Mouse (Mus musculus) heart, embryonic 16.5 days (tissue): ENCODE measurements around the gene Pde6d. TPM values are rescaled to one million over a fixed set of nuclear protein-coding genes. Genes with fewer than 3 reads are reported as not detected.

Source experiments
- ATAC-seq: fragments of 200-750 bp; cut with Nextera tagmentation; replicated peaks from 2 replicates; pipeline ENCODE4 v1.8.0; 2017; ENCODE audit warnings: moderate number of reproducible peaks; ENCODE audit not compliant: insufficient read depth, low FRiP score; ENCODE audit errors: extremely low read depth
- H3K27ac ChIP-seq: fragments of 300-500 bp; sonication (generic); 2 replicates; pipeline ENCODE4 v1.5.1; 2014; ENCODE audit warnings: mild to moderate bottlenecking, low read length, control low read depth, moderate library complexity
- H3K27me3 ChIP-seq: fragments of 300-500 bp; sonication (generic); 2 replicates; pipeline ENCODE4 v1.6.1; 2014; ENCODE audit warnings: low read length, mixed read lengths; ENCODE audit not compliant: control insufficient read depth, insufficient read depth
- H3K36me3 ChIP-seq: fragments of 300-500 bp; sonication (generic); 2 replicates; pipeline ENCODE4 v1.6.1; 2014; ENCODE audit not compliant: control insufficient read depth, insufficient read depth
- H3K4me1 ChIP-seq: fragments of 300-500 bp; sonication (generic); 2 replicates; pipeline ENCODE4 v1.6.1; 2014; ENCODE audit warnings: low read length, mixed read lengths; ENCODE audit not compliant: control insufficient read depth, insufficient read depth
- H3K4me2 ChIP-seq: fragments of 300-500 bp; sonication (generic); 2 replicates; pipeline ENCODE4 v1.6.1; 2014; ENCODE audit warnings: low read depth, mild to moderate bottlenecking, control low read depth, low read length
- H3K4me3 ChIP-seq: fragments of 300-500 bp; sonication (generic); 2 replicates; pipeline ENCODE4 v1.5.1; 2014; ENCODE audit warnings: mild to moderate bottlenecking, control low read depth, low read length
- H3K9ac ChIP-seq: fragments of 300-500 bp; sonication (generic); 2 replicates; pipeline ENCODE4 v1.6.1; 2014; ENCODE audit warnings: low read length, control low read depth
- H3K9me3 ChIP-seq: fragments of 300-500 bp; sonication (generic); replicated peaks from 2 replicates; pipeline ENCODE4 v1.6.1; 2016; ENCODE audit warnings: low read length; ENCODE audit not compliant: control insufficient read depth
- WGBS: fragments of 180-500 bp; shearing (Covaris S2); extraction: QIAGEN DNeasy Blood & Tissue Kit; methylation state at CpG from one replicate; pipeline ENCODE4 v1.1.7; 2014; 5-methylcytosine and 5-hydroxymethylcytosine counted together
- polyA plus RNA-seq: library from polyadenylated mRNA; unstranded; fragments of >200 nt; fragmentation: Nextera tagmentation; extraction: Ambion mirVana; gene quantifications from 2 replicates; pipeline ENCODE4 v1.2.1, GENCODE M21; 2015

Gene Pde6d
- polyA plus RNA-seq, 1 experiment from 2014 or later: 60.5 TPM

DNA sequence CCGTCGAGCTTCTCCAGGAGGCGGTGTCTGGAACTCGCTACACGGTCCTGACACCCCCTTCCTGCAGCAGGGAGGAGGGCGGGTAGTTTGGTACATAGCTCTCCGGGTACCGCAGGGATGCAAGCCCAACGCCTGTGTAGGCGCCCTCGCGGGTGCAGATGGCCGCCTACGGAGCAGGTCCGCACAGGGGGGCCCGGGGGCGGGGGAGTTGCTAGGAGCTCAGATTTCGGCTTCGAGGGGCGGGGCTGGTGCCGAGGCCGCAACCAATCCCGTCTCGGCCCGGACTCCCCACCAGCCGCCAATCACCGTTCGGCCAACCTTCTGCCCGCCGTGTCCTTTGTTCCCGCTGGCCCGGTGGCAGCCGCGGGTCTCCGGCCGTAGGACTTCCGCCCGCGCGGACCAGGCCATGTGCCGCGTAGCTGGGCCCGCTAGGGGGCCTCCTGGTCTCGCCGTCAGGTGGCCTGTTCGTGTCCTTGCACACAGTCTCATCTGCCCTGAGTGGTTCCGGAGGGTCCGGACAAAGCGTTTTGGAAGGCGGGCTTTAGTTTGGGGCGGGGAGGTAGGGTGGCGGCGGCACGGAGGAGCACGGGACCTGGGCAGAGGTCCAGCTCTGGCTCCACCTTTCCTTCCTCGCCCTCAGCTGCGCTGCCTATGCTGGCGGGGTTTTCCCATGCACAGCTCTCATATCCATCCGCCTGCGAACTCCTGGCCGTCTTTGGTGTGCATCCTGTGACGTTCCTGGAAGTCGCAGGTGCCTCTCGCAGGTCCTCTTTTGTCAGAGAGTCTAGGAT is 78.3 kb downstream of the Pde6d start:
- peak; percentile 87 for ATAC-seq
- peak overlapping the region; percentile 55 for H3K4me3 ChIP-seq
- H3K9ac ChIP-seq: peak overlapping the region; percentile 81
- no peaks in the 10 kb centered on the region for H3K36me3 ChIP-seq
- H3K27ac ChIP-seq: peak overlapping the region; percentile 98
- H3K27me3 ChIP-seq: no peaks in the 10 kb centered on the region
- H3K9me3 ChIP-seq: no peaks in the 10 kb centered on the region
- WGBS: under 1% methylated on average over 64 of the region's 64 CpGs
- peak overlapping the region; percentile 84 for H3K4me2 ChIP-seq
- peaks cover 59% of the 10 kb centered on the region for H3K4me1 ChIP-seq

DNA sequence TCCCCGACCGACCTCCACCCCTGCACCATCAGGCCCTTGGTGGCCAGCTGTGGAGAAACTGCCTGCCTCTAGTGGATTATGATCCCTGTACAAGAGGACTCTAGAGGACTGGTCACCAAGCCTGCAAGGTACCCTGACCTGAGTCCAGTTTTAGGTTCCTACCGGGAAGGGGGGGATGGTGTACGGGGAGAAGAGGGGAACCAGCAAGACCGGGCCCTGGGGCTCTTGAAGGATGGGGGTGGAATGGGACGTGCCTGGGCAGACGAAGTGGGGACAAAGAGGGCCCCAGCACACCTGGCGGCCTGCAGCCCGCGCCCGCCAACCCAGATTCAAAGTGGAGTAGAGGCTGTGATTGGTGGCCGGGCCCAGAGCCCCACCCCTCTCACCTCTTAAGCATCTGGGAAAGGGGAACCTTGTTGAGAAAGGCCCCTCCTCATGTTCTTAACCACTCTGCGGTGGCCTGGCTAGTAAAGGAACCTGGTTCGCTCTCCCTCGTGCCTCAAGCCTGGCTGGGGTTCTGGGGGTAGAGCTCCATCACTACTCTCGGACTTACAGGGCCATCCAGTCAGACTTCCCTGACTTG is 79.2 kb downstream of the Pde6d start:
- WGBS: 31% methylated on average over 16 of the region's 16 CpGs
- Histone ChIP-seq H3K27ac (peak overlapping the region; percentile 98), H3K27me3 (no peaks in the 10 kb centered on the region), H3K4me1 (peaks cover 64% of the 10 kb centered on the region), H3K36me3 (no peaks in the 10 kb centered on the region), H3K9me3 (no peaks in the 10 kb centered on the region), H3K9ac (peak overlapping the region; percentile 81), H3K4me2 (peak overlapping the region; percentile 84), H3K4me3 (peak overlapping the region; percentile 55)
- peak; percentile 4; the same call in 1 of the 2 replicates for ATAC-seq

DNA sequence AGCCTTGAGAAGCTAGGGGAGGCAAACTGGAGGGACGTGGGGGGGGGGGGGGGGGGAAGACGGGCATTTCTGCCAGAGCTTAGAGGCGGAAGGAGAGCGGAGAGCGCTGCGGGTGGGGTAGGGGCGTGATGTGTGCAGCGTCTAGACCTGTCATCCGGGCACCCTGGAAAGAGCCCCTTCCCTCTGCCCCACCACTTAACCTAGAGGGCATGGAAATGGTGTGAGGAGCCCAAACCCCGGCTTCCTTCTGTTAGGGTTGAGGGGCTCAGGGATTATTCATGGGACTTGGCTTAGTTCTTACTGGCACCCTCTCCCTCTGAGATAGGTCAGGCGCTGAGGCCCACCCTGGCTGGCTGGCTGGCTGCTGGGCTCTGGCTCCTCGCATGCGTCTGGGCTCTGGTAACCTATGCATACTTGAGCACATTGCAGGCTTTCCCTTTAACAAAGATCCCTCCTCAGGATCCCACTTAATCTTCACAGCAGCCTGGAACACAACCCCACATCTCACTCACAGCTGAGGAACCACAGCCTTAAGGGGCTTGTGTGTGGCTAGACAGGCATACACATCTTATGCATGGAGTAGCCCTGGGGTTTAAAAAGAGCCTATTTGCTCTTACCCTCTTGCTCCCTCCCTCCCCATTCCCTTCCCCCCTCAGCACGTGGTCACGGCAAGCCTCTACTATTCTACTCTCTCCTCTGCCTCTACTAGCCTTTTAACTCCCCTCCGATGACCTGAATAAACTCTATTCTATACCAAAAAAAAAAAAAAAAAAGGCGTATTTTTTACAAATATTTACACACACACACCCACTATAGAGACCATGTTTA is 80.0 kb downstream of the Pde6d start:
- no peak for ATAC-seq
- H3K4me3 ChIP-seq: no peak overlapping the region

DNA sequence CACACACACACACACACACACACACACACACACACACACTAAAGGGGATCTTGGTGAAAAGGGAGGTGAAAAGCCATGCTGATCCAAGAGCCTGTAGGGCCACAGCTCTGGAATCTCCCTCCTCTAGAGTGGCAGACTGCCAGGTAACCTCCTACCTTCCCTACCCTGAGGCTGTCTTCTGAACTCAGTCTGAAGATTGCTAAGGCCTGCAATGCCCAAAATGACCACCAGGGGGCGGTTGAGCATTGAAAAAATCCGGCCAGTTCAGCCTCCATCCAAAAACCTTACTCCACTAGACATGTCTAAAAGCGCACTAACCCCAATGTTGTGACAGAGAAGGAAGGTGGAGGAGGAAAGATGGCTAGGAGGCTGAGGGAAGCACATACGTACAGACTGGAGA is 80.9 kb downstream of the Pde6d start:
- H3K4me2 ChIP-seq: peak overlapping the region; percentile 10; the same call in 1 of the 2 replicates
- peaks cover 74% of the 10 kb centered on the region for H3K4me1 ChIP-seq
- no peaks in the 10 kb centered on the region for H3K36me3 ChIP-seq
- H3K27ac ChIP-seq: peak overlapping the region; percentile 63
- H3K9ac ChIP-seq: peak overlapping the region; percentile 49; the same call in 1 of the 2 replicates
- H3K27me3 ChIP-seq: no peaks in the 10 kb centered on the region
- WGBS: under 1% methylated on average over 4 of the region's 4 CpGs
- ATAC-seq: no peak
- no peaks in the 10 kb centered on the region for H3K9me3 ChIP-seq
- peak overlapping the region; percentile 5; the same call in 1 of the 2 replicates for H3K4me3 ChIP-seq

More for the DNA sequence above, 80.0 kb downstream of the Pde6d start:
- H3K4me1 ChIP-seq: peaks cover 72% of the 10 kb centered on the region
- peak overlapping the region; percentile 81 for H3K9ac ChIP-seq
- 31% methylated on average over 16 of the region's 17 CpGs for WGBS
- H3K9me3 ChIP-seq: no peaks in the 10 kb centered on the region
- peak overlapping the region; percentile 84 for H3K4me2 ChIP-seq
- no peaks in the 10 kb centered on the region for H3K36me3 ChIP-seq
- peak overlapping the region; percentile 98 for H3K27ac ChIP-seq
- no peaks in the 10 kb centered on the region for H3K27me3 ChIP-seq

DNA sequence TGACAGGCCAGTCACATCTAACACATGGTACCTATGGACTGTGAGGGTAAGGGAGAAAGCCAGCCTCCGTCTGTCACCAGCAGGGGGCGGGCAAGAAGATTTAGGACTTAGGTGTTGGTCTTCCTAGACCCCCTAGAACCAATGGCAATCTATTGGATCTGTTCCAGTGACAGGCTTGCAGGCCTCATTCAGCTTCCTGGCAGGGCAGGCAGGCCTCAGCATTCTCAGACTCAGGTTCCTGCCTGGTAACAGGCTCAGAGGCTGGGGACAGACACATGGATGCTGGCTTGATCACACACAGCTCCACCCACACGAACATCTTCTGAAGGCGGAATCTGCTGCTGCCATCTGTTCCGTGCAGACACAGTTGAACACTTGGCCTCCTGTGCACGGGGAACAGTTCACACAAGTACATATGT is 81.3 kb downstream of the Pde6d start:
- Histone ChIP-seq H3K4me1 (peaks cover 69% of the 10 kb centered on the region), H3K9ac (no peak overlapping the region), H3K27me3 (no peaks in the 10 kb centered on the region), H3K36me3 (no peaks in the 10 kb centered on the region), H3K4me2 (no peak overlapping the region), H3K27ac (peak overlapping the region; percentile 46), H3K4me3 (no peak overlapping the region), H3K9me3 (no peaks in the 10 kb centered on the region)
- no peak for ATAC-seq
- WGBS: 28% methylated on average over 6 of the region's 6 CpGs

DNA sequence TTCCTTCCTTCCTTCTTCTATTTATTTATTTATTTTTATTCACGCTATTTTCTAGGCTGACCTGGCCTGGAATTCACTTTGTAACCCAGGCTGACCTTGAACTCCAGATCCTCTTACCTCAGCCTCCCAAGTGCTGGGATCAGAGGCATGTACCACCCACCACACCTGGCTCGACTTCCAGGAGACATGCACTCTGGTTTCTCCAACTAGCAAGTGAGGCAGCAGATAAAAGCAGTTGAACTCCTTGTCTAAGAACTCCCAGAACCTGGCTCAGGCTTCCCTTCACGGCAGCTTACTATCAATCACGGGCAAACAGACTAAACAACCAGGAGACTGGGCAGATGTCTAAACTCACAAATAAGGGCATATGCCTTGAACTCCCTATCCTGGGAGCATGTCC is 81.7 kb downstream of the Pde6d start:
- Histone ChIP-seq H3K27me3 (no peaks in the 10 kb centered on the region), H3K4me3 (no peak overlapping the region), H3K27ac (no peak overlapping the region; the same call in 1 of the 2 replicates), H3K4me1 (peaks cover 67% of the 10 kb centered on the region), H3K9me3 (no peaks in the 10 kb centered on the region), H3K4me2 (no peak overlapping the region), H3K36me3 (no peaks in the 10 kb centered on the region), H3K9ac (no peak overlapping the region)
- ATAC-seq: no peak
- WGBS: 71% methylated on average over 4 of the region's 4 CpGs

DNA sequence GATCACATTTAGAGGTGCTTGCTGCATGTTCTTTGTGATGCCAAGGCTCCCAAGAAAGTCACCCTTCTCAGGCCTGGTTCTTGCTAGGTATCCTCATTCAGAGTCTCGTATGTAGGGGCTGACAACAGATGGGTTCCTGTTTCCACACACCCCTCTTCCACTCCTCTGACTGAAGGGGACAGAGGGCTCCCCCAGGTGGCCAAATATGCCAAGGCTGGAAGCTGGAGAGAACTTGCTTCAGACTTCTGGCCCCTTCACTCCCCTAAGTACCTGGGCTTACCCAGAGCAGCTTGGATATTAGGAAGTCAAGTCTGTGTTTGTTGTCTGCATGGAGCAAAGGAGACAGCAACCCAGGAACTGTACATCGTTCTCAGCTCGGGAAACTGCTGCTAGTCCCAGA is 82.5 kb downstream of the Pde6d start:
- no peak overlapping the region; the same call in 1 of the 2 replicates for H3K27ac ChIP-seq
- no peak overlapping the region for H3K4me3 ChIP-seq
- no peaks in the 10 kb centered on the region for H3K36me3 ChIP-seq
- ATAC-seq: no peak
- H3K4me2 ChIP-seq: no peak overlapping the region
- peaks cover 59% of the 10 kb centered on the region for H3K4me1 ChIP-seq
- H3K9ac ChIP-seq: no peak overlapping the region
- no peaks in the 10 kb centered on the region for H3K27me3 ChIP-seq
- H3K9me3 ChIP-seq: no peaks in the 10 kb centered on the region
- whole genome bisulfite sequencing: 27% methylated on average over 3 of the region's 3 CpGs

DNA sequence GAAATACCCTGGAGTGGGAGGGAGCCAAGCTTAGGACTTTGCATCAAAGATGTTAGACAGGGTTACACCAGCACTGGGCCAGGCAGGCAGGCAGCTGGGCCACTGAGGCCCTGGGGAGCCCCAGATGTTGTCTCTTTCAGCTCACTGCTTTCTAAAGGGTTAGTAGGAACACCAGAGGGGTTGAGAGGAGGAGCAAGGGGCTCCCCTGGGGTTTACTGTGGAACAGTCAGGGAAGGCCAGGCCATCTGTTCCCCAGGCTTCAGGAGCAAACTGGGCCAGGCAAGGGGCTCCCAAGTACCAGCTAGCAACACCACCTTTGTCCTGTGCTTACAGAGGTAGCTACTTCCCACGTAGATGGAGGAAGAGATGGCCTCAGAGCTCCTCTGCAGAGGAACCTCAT is 83.8 kb downstream of the Pde6d start:
- Histone ChIP-seq H3K4me3 (no peak overlapping the region), H3K36me3 (no peaks in the 10 kb centered on the region), H3K4me1 (peaks cover 52% of the 10 kb centered on the region), H3K9me3 (no peaks in the 10 kb centered on the region), H3K9ac (peak overlapping the region; percentile 40), H3K27ac (peak overlapping the region; percentile 71), H3K27me3 (no peaks in the 10 kb centered on the region), H3K4me2 (no peak overlapping the region)
- no peak for ATAC-seq
- 79% methylated on average over 1 of the region's 1 CpGs for WGBS
